Mouse (Mus musculus): ENCODE results near the gene 1110012L19Rik.
"Not testable (repeated sequence)": the region's sequence is repeated elsewhere in the genome, so short reads cannot be mapped to it uniquely, and the experiment has no call there.

The 1110012L19Rik gene

DNA sequence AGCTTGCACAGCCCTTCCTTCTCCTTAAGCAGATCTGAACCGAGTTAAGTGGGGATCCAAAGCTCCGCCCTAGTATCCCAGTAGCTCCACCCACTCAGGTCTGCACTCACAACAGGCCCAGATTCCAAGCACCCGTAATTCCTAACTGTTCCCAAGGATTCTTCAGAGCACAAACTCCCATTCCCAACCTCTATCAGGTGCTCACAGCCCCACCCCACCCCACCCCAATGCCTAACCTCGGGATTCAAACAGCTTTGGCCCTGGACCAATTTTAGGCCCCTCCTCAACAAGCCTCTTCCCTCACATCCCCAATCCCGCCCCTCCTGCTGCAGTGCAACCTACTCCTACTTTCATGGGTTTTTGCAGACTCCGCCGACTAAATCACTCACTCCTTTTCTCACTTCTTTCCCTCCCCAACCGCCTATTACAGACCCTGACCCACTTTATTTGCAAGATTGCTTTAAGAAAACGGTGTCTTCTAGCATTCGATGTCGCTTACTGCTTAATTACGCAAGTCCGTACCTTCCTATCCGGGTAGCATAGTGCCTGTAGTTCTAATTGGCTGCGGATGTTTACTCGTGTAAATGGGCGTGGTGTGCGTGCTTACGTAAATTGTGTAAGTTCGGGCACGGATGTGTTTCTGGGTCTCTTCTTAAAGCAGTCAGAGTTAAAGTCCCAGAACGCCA lies at the start of gene 1110012L19Rik:
TSS of gene 1110012L19Rik (plus strand) at position 602 of the 686 bp plus-strand sequence.
- peak; percentile 79 for DNase-seq (ENCODE audit: inconsistent ontology term)

DNA sequence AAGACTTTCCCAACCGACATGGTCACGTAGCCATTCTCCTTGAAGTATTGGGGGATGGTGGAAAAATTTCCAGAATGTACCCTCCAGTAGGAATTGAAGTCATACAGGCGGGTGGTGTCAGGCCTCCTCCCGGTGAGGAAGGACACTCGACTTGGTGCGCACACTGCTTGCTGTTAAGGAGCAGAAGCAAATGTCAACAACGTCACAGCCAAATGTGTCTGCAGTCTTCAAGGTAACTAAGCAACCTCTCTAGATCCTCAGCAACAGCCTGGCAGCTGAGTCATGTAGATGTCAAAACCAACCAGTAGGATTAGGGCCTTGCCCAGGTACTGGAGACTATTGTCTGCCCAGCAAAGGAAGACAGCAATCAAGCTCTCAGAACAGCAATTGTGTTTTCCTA lies 22.7 kb upstream of the 1110012L19Rik start:
- DNase-seq (ENCODE audit: inconsistent ontology term): no peak

DNA sequence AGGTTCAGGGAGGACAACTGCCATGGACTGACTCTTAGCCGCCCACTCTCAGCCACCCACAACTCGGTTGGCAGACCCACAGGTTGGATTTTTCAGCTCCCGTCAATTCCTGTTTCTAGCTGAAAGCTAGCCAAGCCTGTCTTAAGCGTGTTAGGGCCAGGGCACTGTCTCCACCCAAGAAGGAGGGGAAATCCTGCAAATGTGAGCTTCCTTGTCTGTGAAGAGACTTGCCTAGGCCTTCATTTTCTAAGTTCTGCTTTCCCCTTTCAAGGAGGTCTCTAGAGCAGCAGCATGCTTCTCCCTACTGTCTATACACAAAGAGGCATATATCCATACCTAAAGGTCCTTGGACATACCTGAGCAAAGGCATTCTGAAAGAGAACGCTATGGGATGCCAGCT lies 22.2 kb upstream of the 1110012L19Rik start:
- no peak for DNase-seq (ENCODE audit: inconsistent ontology term)

- DNase-seq (ENCODE audit: inconsistent ontology term): no peak
Measured at GRCm38 (mm10) chrX:70364202-70364601, 21.5 kb upstream of the 1110012L19Rik start.

DNA sequence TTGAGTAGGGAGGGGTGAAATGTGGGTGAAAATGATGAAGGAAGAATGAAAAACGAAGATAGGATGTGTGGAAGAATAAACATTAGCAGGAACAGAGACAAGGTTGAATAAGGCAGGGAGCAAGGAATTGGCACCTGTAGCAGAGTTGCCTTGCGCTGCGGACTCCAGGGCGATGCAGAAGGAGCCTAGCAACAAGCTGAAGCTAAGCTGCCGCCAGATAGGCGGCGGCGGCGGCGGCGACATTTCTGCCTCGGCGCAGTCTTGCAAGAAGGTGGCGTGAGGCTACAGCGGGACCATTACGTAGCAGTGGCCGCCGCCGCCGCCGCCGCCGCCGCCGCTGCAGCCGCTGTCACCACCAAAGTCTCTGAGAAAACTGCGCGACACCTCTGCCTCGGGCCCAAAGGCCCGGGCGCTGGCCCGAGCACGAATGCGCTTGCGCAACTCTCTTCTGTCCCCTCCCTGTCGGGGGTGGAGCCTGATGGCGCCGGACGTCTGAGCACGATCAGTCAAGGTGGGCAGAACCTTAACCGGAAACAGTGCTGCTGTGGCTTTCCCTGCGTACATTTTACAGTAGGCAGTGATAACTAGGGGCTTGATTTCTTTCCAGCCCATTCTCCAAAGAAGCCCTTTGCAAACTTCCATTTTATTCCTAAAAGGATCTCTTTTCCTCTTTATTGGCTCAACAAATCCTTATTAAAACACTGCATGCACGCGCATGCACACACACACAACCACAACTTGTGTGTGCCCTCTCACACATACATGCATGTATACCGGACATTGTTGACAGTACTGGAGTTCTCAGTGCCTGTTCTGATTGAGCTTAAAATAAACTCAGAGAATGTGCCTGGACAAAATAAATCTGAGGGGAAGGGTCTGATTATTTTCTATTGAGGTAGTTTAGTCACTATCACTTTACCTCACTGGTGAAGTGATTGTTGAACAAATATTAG lies 20.7 kb upstream of the 1110012L19Rik start, which contains the start of gene Ids:
TSS of gene Ids (minus strand) at position 424 of the 953 bp plus-strand sequence.
- peak; percentile 87 for DNase-seq (ENCODE audit: inconsistent ontology term)

DNA sequence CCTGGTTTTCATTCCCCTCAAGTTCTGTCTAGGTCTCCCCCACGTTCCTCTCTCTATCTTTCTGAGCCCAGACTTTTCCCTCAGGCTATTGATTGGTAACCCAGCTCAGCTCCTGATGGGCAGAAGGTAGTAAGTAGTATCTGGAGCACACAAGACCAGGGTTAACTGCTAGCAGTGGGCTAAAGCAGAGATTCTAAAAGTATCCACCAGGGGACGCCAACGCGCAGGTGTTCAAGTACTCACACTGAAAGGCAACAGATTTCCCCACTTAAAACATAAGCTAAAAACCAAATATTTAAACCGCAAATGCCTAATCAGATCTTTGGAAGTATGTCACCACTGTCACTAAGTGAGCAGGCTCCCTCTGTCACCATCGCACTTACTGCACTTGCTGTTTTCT lies 15.9 kb upstream of the 1110012L19Rik start:
- not testable (repeated sequence) for DNase-seq (ENCODE audit: inconsistent ontology term)

GRCm38 (mm10) chrX:70374469-70375110 lies 11.1 kb upstream of the 1110012L19Rik start:
- not testable (repeated sequence) for DNase-seq (ENCODE audit: inconsistent ontology term)

- DNase-seq (ENCODE audit: inconsistent ontology term): no peak
Measured at GRCm38 (mm10) chrX:70384917-70385275, 781 bp upstream of the 1110012L19Rik start.

GRCm38 (mm10) chrX:70385962-70386351 lies 280 bp downstream of the 1110012L19Rik start:
- no peak for DNase-seq (ENCODE audit: inconsistent ontology term)

DNA sequence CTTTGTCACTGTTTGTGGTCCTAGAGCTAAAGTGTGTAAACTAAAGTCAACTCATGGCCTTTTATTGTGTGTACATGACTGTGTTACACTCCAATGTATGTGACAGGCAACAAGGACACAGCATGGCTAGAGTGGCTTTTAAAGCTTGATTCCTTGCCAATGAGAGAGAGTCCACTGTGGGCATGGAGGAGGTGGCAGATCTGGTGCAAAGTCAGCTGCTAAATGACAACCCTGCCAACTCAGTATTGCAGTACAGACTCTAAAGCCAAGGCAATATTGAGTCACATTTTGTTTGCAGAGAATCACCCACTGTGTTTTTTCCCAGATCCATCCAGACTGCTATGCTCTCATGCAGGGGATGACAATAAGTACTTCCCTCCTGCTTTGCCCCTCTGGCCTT lies 7.0 kb downstream of the 1110012L19Rik start:
- DNase-seq (ENCODE audit: inconsistent ontology term): not testable (repeated sequence)

GRCm38 (mm10) chrX:70425473-70425872 lies 39.8 kb downstream of the 1110012L19Rik start:
- DNase-seq (ENCODE audit: inconsistent ontology term): not testable (repeated sequence)

All from Muller cell, postnatal 12 days (primary cell).